Mouse (Mus musculus) kidney, postnatal 36 days (tissue): ENCODE measurements around the gene Arhgap42.

Experiments
- DNase-seq, 2 experiments: peaks; one replicate each; pipeline ENCODE4 v3.0.0; 2021 to 2022; ENCODE audit warnings: mixed read lengths in 2 of 2

Gene Arhgap42

GRCm38 (mm10) chr9:9142144-9142543, 96.8 kb downstream of the Arhgap42 start:
- no peak for DNase-seq

DNA sequence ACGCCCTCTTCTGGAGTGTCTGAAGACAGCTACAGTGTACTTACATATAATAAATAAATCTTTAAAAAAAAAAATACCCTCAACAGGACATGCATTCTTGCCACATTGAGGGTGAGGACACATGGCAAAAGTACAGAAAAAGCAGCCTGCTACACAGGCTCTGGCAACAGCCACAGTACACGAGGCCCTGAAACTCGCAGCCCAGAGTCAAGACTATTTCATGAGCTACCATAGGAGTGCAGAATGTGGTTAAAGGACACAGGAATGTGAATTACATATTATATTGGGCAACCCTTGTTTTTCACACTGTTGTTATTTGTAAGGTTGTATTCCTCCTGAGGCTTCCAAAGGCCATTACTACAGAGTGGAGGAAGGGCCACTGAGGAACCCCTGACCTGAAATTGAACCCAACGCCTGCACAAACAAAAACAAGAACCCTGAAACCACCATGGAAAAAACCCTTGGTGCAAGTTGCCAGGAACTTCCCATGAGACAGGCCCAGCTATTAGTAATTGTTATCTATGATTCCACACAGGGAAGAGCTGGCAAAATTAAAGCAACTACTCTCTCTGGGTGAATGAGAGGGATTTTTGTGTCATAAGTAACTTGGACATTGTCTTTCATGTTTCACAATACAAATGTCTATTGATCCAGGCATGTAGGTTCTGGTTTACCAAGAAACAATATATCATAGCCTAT, 109.8 kb downstream of the Arhgap42 start:
- peak; percentile 16 to 18 for DNase-seq

DNA sequence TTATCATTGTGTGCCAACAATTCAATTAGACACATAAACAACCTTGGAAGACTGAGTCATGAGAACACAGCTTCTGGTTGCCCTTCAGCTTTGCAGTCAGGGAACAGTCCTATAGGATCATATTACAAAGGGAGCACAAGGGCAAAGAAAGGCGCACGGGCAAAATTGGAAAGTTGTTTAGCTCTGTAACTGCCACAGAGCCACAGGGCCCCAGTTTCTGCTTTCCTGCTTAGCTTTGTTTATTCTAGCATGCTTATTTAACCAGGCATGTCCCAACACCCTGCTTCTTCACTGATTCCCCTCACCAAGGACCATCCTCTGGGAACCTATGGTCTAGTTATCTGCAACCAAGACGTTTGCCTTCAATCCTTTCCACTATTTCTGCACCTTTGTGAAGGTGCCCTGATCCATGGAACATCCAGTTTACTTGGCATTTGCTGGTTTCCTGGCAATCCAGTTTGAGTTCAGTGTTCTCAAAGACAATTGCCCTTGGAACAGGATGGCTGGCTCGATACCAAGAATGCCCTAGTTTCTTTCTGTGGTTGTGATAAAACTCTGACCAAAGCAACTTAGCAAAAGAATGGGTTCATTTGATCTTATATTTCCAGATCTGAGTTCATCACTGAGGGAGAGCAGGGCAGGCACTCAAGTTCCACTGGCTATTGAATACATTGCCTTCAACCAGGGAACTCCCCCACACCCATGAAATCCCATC, 111.7 kb downstream of the Arhgap42 start:
- DNase-seq = peak; percentile 55 to 68

DNA sequence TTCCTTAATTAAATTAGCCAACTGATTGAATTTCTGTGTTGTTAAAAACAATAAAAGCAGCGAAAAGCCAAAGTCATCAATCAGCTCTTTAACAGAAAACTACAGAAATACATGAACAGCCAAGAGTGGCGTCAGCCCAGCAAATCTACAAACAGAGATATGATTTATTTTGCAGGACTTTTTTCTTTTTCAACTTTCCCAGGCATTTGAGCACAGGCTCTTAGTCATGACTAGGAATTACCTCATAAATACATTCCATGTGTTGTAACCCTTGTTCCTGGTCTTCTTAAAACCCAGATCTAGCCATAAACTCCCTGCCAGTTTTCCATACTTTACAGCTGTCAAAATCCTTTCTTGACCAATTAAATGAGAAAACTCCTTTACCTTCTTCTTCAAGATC, 114.7 kb downstream of the Arhgap42 start:
- no peak for DNase-seq

DNA sequence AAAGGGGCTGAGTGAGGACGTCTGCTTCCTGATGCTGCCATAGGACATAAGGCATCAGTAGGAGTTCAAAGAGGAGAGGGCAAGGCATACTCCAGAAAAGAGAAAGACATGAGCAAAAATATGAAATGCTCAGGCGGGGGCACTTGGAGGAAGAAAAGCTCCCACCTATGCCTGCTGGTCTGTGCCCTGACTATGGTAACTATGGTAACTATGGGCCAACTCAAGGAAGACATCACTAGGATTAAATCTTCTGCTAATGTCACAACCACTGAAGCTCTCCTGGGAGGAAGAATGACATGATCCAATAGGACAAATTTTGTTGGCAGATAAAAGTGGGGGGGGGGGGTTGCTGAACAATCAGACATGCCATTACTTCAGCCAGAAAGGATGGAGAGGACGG, 124.6 kb downstream of the Arhgap42 start:
- DNase-seq = no peak

DNA sequence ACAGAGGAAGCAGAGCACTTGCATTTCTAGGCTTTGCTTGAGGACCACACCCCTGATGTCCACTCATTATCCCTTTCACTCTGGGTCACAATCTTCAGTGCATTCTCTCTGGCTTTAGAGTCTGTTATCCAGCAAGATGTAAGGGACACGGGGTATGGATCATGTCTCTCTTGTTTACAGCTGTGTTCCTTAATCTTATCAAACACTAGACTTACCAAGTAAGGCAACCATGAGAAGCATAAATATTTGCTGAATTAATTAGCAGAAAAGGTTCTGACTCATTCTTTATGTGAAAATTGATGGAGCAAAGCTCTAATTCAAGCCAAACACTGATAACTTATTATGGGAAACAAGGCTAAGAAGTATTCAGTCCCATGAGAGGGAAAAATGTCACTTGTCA, 125.1 kb downstream of the Arhgap42 start:
- DNase-seq = no peak

- DNase-seq = no peak
Measured at GRCm38 (mm10) chr9:9112921-9113320, 126.0 kb downstream of the Arhgap42 start.

DNA sequence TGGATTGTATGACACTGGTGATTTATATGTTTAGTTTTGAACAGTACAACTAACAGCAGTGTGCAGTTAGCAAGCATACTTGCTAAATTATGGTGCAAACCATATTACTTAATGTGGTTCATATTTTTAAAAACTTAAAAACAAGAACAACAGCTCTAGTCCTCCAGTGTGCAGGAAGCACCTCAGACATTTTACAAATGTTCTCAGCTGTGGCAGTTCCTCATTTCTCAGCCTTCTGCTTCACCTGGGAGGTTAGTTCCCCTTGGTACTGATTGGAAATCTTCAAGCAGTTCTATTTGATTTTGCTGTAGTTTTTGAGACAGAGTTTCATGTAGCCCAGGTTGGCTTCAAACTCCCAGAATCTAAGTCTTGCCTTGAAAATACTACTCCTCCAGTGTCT, 131.2 kb downstream of the Arhgap42 start:
- no peak for DNase-seq

DNA sequence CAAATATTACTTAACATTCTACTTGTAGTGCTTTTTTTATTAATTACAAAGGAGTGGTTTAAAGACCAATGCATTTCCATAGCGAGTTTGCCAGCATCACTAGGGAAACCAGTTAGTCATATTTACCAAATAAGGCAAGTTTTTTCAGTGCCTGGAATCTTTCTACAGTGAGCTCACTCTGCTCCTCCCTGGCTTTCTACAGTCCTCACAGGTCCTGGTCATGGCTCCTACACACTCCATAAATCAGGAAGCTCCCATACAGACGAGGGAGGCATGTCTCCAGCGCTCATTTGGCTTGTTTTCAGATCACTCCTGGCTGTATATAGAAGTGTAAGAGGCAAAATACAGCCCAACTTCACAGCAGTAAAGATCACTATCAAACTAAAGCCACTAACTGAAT, 134.1 kb downstream of the Arhgap42 start:
- no peak for DNase-seq

DNA sequence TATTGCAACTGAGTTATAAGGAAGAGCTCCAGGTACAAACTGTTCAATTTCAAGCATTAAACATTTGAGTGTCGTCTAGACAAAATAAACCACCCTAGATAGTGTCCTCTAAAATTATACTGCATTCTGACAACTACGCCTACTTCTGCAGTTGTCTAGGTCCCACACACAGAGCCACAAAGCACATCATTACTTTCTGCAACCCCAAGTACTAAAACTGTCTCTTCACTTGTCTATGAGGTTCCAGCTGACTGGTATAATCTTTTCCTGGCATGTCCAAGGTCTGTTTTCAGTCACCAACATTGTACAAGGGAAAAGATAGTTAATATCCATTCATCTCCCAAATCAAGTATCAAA, 136.8 kb downstream of the Arhgap42 start:
- no peak for DNase-seq

GRCm38 (mm10) chr9:9101482-9102157, 137.3 kb downstream of the Arhgap42 start:
- no peak for DNase-seq

GRCm38 (mm10) chr9:9101055-9101454, 137.8 kb downstream of the Arhgap42 start:
- DNase-seq = no peak

DNA sequence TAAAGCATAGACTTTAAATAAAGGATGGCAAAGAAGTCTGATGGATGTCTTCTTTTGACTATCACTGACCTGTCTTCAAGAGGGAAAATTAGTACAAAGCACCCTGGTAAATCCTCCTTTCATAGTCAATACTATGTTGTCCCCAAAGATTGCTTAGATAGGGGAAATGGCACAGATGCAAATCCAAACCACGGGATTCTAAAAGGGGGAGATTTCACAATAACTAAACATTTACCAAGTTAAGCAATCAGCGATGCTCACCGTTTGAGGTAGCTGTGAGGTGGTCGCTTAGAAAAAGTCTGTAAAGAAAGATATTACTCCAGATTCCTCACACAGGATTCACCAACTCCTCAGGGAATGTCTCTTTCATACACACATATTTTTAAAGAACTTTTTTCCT, 141.1 kb downstream of the Arhgap42 start:
- DNase-seq = no peak

- DNase-seq = no peak
Measured at GRCm38 (mm10) chr9:9096761-9097160, 142.1 kb downstream of the Arhgap42 start.

- DNase-seq = no peak
Measured at GRCm38 (mm10) chr9:9093096-9093495, 145.8 kb downstream of the Arhgap42 start.

DNA sequence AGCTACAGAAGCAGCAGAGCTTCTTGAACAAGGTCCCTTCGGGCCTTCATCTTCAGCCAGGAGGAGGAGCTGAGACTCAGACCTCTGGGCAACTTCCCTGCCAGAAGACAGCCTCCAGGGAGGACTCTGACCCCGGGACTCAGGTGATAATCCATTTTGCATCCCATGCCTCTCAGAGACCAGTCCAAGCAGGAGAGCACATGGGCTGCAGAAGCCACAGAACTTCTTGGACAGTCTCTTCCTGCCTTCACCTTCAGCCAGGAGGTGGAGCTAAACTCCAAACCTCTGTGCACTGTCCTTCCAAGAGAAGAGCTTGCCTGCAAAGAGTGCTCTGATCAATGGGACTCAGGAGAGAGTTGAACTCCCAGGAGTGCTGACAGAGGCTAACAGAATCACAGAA, 155.5 kb downstream of the Arhgap42 start:
- peak; percentile 78 to 90 for DNase-seq

DNA sequence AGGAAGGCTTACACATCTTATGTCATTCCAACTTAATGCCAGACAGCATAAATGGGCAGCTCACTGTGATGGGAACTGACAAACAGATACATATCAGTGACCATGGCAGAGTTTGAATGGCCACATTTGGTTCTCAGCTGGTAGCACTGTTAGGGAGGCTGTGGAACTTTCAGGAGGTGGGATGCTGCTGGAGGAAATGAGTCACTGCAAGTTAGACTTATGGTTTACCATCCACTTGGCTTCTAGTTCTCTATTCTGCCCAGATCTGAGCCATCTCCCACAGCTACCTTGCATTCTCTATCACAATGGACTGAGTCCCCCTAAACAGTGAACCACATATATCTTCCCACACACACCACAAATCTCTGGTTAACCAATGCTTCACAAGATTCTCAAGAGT, 186.0 kb downstream of the Arhgap42 start:
- DNase-seq = no peak

DNA sequence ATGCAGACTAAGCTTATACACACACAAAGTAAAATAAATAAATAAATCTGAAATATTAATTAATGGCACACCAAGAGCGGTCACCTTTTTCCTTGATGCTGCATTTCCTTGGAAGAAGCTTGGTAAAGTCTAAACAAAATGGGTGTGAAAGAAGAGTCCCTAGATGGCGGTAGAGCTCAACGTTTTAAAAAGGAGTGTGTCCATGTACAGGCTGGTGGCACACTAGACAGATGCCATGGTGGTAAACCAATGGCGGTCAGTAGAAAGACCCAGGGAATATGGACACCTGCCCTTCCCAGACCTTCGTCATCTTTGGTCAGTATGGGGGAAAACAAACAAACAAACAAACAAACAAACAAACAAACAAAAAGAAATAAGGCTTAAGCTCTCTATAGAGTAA, 187.7 kb downstream of the Arhgap42 start:
- peak; percentile 38 to 40 for DNase-seq

GRCm38 (mm10) chr9:9049202-9049601, 189.7 kb downstream of the Arhgap42 start:
- peak; percentile 12 to 37 for DNase-seq

GRCm38 (mm10) chr9:9041009-9041408, 197.9 kb downstream of the Arhgap42 start:
- DNase-seq = no peak

GRCm38 (mm10) chr9:9037017-9037671, 201.8 kb downstream of the Arhgap42 start:
- no peak for DNase-seq

GRCm38 (mm10) chr9:9027904-9028303, 211.0 kb downstream of the Arhgap42 start:
- no peak for DNase-seq

DNA sequence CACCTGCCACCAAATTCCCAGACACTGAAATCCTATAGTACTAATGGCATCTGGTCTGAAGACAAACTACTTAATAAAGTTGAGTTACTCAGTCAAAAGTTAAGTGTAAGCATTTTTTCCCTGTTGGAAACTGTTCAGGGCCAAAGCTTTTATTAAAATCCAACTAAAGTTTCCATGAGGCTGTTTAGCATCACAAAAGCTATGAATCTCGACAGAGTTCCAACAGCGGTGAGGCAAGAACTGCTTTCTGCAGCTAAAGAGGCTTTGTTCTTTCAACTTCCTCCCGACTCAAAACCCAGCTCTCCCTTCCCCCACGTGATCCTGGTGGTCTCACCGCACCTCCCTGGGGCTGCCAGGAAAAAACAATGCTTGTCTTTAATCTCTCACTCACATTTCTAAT, 211.5 kb downstream of the Arhgap42 start:
- no peak for DNase-seq

DNA sequence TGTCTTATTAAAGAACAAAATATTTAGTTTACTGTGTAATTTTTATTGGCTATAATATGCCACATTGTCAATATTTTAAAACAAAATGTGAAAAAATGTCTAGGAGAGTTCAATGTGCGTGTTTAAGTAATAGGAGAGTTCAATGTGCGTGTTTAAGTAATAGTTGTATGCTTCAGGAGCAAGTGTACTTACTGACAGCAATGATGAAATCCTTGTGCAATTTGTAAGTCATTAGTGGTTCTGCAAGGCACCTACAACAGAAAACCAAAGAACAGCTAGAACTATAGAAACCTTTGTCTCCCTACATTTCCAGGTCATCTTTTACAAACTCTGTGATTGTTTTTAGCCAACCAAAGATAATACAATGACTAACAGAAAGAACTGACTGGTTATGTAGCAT, 223.8 kb downstream of the Arhgap42 start:
- DNase-seq = no peak
